Mouse (Mus musculus) thymus, postnatal 14 days (tissue): ENCODE measurements around the gene Klk5.

Source experiments
- DNase-seq: peaks from one replicate; pipeline ENCODE4 v3.0.0; 2021

The Klk5 gene

DNA sequence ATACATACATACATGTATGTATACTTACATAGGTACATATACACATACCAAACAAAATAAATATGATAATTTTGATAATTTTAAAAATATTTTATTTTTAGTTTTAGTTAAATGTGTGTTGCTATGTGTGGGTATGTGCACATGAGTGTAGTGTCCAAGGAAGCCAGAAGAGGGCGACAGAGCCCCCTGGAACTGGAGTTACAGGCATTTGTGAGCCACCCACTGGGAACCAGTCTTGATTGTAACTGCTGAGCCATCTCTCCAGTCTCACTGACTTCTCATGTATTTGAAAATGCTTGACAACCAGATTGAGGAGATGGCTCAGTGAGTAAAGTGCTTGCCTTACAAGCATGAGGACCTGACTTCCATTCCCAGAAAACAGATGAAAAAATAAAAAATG, 36.5 kb downstream of the Klk5 start:
- DNase-seq, result no peak

DNA sequence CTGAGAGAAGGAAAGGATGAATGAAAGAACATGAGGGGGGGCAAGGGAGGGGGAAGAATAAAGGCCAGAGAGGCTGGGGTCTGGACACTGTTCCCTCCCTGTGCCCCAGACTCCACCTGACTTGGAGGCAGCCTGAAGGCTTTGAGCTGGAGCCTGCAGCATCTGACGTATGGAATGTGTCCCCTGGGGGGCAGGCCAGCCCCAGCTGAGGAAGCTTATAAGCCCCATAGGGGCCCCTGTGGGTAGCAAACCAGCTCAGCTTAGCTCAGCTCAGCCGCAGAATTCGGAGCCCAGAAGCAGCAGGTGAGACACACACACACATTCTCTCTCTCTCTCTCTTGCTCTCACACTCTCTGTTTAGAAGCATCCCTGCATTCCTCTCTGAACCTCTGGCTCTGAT, 39.1 kb downstream of the Klk5 start, which contains the start of gene Klk4:
TSS of gene Klk4 (plus strand) at position 249 of the 400 bp plus-strand sequence.
- DNase-seq, result no peak

DNA sequence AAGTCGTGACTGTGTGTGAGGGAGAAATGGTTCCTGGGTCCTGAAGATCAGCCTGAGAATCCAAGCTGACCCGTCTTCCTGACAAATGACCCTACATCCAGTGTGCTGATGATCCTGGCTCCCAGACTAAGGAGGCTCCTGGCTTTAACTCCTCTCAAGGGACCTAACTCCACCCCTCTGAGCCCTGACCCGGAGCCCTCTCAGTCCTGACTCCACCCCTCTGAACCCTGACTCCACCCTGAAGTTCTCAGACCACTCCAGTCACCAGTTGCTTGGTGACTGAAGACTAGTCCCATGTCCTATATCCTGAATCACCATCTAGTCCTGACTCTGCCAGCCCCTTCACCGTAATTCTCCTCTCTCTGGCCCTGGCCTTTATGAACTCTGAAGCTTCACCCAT, 40.6 kb downstream of the Klk5 start:
- DNase-seq, result no peak

DNA sequence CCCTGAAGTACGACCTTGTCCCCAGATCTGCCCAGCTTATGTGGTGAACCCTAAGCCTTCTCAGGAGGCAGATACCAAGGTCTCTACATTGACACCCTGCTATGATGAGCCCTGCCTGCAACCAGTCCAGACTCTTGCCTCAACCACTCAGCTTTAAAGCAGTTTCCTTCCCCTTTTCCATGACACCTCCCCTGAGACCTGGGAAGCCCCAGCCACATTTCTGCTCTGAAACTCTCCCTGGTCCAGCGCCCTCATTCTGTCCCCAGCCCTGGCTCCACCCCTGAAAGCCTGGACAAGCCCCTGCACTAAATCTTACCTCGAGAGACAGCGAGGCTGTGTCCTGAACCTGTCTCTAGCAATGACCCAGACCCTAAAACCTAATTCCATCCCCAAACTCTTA, 41.0 kb downstream of the Klk5 start:
- DNase-seq, result no peak

DNA sequence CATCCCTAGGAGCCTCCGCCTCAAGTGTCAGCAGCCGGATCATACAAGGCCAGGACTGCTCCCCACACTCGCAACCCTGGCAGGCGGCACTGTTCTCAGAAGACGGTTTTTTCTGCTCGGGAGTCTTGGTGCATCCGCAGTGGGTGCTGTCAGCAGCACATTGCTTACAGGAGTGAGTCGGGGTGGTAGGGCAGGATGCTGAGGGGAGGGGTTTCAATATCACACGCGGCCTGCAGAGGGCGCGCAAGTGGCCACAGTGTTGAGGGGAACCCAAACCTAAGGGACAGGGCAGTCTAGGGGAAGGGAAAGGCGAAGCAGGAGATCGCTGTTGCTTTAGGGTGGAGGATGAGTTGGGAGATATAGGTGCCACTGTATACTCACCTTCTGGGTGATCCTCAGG, 41.8 kb downstream of the Klk5 start:
- peak; percentile 47 for DNase-seq

DNA sequence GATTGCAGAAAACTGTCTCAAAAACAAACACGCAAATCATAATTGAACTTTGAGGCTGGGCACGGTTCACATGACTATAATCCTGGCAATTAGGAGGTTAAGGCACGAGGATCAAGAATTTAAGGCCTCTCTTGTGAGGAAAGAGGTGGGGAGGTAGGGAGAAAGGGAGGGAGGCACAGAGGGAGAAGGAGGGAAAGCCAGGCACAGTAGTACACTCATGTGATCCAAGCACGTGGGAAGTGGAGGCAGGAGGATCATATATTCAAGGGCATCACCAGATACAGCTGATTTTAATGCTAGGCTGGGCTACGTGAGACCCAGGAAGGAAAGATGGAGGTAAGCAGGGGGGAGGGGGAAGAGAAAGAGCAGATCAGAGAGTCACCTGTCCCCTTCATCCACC, 49.6 kb downstream of the Klk5 start:
- DNase-seq, result no peak

DNA sequence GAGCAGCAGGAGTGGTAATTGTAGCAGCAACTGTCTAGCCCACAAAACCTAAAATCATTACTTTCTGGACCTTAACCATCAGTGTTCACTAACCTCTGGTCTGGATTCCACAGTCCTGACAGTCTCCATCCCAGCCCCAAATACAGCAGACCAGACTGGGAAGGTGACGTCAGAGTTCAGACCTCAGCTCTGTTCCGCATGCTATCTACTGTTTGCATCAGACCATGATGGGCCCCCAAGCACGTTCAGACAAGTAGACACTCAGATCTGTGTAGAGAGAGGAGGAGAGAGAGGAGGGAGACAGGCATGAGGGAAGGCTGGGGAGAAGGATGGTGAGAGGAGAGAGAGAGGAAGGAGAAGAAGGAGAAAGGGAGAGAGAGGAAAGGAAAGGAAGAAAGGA, 50.0 kb downstream of the Klk5 start:
- DNase-seq, result no peak

DNA sequence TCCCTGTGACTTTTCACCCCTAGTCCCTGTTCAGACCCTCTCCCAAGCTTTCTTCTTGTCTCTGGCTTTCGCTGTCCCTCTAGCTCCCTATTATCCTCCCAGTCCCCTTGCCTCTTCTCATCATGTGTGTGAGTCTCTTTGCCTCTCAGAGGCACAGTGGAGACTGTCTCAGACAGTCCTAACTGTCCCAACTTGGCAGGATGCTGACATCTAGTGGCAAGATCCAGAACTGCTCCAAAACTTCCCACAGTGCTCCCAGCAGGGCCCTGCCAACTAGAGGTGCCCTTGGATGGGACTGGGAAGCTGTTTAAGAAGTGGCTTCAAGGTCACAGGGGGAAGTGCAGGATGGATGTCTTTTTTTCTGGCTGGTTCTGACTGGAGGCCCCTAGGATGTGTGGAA, 53.1 kb downstream of the Klk5 start:
- peak; percentile 64 for DNase-seq
